Mouse (Mus musculus): ENCODE results near the gene Cdk5r1. TPM values are rescaled to one million over a fixed set of nuclear protein-coding genes. Genes with fewer than 3 reads are reported as not detected.
"Not testable (repeated sequence)": the region's sequence is repeated elsewhere in the genome, so short reads cannot be mapped to it uniquely, and the experiment has no call there.

The Cdk5r1 gene
- total RNA-seq (2021) = 100 to 1,000 TPM; 298 to 313 TPM
- long read RNA-seq, experiment 1, full-length matches to known transcripts = 119 of 120 reads
- long read RNA-seq, experiment 1, partial matches to known transcripts = 0 of 120 reads
- long read RNA-seq, experiment 1, other reads (novel, unspliced or antisense) = 1 of 120 reads
- long read RNA-seq, experiment 2, full-length matches to known transcripts = 81 of 82 reads
- long read RNA-seq, experiment 2, partial matches to known transcripts = 0 of 82 reads
- long read RNA-seq, experiment 2, other reads (novel, unspliced or antisense) = 1 of 82 reads

GRCm38 (mm10) chr11:80476222-80477189, at the start of gene Cdk5r1:
TSS of gene Cdk5r1 (plus strand) at chr11:80477023.
- peak; percentile 84 to 94 for DNase-seq (ENCODE audit: low spot score in 2 of 2)

DNA sequence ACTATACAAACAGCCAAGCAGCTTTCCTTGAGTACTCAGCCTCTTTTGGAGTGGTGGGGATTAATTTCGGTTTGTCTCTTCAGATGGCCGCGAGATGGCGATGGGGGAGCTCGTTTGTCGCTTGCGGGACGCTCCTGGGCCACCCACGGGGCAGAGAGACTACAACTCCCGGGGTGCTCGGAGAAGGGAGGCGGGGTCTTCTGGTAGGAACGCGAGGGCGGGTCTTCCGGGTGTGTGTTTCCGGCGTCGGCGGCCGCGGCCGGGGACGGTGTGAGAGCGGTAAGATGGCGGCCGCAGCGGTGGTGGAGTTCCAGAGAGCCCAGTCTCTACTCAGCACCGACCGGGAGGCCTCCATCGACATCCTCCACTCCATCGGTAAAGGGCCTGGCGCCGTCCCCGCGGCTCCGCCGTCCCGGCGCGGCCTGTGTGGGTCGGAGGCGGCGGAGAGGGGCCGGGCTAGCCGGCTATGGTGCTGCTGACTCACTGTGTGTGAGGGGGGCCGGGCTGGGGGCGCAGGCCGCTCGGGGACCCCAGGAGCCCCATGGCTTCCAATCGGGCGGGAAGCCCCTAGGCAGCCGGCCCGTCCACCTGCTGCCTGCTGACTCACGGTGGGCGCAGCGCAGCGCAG, 48.3 kb upstream of the Cdk5r1 start, which contains the start of gene Psmd11:
Gene Psmd11, plus strand, starts transcription at position 235 of the 628 bp plus-strand sequence.
- DNase-seq (ENCODE audit: low spot score in 2 of 2) = peak; percentile 96 to 97

DNA sequence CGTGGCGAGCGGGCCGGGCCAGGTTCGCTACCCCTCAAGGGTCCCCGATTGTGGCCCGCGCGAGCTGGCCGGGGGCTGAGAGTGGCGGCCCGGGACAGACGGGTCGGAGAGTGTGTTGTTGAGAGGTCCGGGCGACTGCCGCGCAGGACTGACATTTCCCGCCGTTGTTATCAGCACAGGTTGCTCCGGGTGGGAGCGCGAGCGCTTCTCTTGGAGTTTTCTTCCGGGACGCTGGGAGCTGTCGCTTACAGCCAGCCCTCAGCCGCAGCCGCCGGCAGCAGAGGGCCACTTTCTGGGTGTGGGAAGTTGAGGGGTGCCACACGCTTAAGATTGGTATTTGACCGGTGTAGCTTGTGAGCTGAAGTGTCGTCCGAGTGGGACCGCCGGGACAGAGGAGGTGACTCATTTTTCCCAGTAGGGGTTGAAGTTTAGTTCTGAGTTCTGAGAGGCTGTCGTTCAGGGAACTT, 47.8 kb upstream of the Cdk5r1 start:
- peak; percentile 10 to 52 for DNase-seq (ENCODE audit: low spot score in 2 of 2)

- no peak for DNase-seq (ENCODE audit: low spot score in 2 of 2)
These were observed 47.2 kb upstream of the Cdk5r1 start for GRCm38 (mm10) chr11:80429500-80430166.

GRCm38 (mm10) chr11:80430366-80430910, 46.4 kb upstream of the Cdk5r1 start:
- no peak for DNase-seq (ENCODE audit: low spot score in 2 of 2)

DNA sequence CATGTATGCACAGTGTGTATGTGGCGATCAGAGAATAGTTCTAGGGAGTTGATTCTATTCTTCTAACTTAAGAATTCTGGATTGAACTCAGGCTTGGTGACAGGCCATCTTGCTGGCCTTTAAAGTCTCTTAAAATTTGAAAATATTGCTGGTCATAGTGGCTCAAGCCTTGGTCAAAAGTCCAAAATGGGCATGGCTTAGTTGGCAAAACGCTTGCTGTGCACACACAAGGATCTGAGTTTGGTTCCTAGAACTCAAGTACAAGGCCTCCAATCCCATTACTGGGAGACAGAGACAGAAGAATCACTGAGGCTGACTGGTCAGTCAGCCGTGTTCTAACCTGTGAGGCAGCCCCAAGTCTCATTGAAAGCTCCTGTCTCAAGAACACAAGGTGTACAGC, 29.9 kb upstream of the Cdk5r1 start:
- DNase-seq (ENCODE audit: low spot score in 2 of 2) = no peak

GRCm38 (mm10) chr11:80449859-80450258, 27.0 kb upstream of the Cdk5r1 start:
- no peak for DNase-seq (ENCODE audit: low spot score in 2 of 2)

- no peak for DNase-seq (ENCODE audit: low spot score in 2 of 2)
These were observed 24.6 kb upstream of the Cdk5r1 start for GRCm38 (mm10) chr11:80452242-80452641.

DNA sequence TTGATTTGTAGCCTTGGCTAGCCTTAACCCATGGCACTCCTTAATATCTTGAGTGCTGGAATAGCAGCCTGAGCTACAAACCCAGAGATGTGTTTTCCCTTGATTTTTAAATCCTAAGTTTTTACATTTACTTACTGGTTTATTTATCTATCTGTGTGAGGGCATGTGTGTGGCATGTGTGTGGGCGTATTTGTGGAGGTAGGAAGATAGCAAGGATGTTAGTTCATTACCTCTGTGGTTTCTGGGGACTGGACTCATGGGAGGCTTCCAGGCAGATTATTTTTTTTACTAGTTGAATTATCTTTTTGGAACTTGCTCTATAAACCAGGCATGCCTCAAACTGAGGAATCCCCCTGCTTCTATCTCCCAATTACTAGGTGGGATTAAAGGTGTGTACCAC, 23.6 kb upstream of the Cdk5r1 start:
- no peak for DNase-seq (ENCODE audit: low spot score in 2 of 2)

- not testable (repeated sequence) for DNase-seq (ENCODE audit: low spot score in 2 of 2)
These were observed 13.2 kb upstream of the Cdk5r1 start for GRCm38 (mm10) chr11:80463605-80464130.

- peak in 1 of 2 experiments; percentile 18 for DNase-seq (ENCODE audit: low spot score in 2 of 2)
These were observed 4.8 kb upstream of the Cdk5r1 start for GRCm38 (mm10) chr11:80471836-80472605.

DNA sequence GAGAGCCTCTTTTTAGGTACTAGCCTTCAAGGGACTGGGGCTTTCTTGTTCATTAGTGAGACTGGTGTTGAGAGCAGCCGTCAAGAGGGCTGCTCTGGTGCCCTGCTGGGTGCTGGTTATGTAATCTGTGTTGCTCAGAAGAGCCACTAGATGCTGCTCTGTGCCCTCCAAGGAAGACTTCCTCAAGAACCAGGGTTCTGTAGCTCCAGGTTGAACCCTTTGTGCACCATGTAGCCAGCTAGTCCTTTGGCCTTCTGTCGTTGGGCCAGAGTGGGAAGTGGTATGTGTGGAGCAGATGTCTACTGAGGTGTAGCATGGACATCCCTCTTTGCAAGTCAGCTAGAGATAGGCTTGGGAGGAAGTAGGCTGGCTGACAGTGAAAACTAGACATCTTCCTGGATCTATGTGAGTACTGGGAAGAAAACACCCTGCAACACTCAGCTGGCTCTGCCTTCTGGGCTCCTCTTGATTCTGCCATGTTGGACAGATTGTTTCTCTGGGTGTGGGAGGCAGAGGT, 2.6 kb upstream of the Cdk5r1 start:
- peak in 1 of 2 experiments; percentile 33 for DNase-seq (ENCODE audit: low spot score in 2 of 2)

DNA sequence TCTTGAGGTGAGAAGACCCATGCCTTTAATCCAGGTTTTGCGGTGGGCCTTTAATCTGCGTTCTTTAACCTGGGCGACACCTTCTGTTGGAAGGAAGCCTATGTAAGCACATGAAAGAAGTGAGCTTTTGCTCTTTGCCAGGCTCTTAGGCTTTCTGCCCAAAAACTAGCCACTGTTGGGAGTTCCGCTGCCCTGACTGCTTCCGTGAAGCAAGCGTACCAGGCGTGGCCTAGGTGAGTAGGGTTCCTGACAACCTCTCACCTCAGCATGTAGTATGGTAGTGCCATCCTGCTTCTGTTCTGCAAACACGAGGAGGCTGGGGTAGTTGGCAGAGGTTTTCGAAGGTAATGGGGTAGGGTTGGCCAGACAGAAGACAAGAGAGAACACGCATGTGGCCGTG, 2.0 kb upstream of the Cdk5r1 start:
- peak in 1 of 2 experiments; percentile 4 for DNase-seq (ENCODE audit: low spot score in 2 of 2)

DNA sequence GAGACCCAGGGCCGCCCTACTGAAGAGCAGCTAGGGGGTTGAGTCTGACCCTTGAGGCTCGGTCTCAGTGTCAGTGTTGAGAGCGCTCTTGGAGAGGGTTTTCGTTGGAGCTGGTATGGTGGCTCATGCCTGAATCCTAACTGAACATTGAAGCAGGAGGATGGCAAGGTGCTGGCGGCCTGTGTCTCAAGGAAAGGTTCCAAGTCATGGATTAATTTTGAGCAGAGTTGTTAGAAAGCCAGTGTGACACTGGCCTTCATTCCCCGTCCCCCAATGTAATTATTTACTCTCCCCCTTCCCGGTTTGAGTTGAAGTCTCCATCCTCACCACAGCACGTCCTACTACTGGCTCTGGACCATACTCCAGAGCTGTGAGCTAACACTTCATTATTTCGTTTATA, 1.3 kb upstream of the Cdk5r1 start:
- DNase-seq (ENCODE audit: low spot score in 2 of 2) = no peak

- peak in 1 of 2 experiments; percentile 13 for DNase-seq (ENCODE audit: low spot score in 2 of 2)
These were observed 747 bp downstream of the Cdk5r1 start for GRCm38 (mm10) chr11:80477341-80478199.

- peak in 1 of 2 experiments; percentile 13 for DNase-seq (ENCODE audit: low spot score in 2 of 2)
These were observed 2.0 kb downstream of the Cdk5r1 start for GRCm38 (mm10) chr11:80478694-80479412.

DNA sequence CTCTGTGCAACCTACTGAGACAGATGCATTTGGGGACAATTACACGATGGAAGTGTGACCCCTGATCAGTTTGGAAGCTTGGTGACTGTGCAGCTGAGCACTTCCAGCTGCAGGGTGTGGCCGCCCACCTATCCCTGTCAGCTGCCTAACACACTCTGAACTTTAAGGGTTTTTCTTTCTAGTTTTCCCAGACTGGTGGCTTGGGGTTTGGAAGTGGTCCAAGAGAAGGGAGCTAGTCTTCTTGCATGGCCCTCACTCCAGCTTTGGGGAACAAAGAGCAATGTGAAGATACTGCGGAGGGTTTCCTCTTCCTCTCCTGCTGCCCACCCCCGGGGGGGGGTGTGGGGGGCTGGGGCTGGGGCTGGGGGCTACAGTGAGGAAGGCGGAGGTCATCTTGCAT, 2.6 kb downstream of the Cdk5r1 start:
- DNase-seq (ENCODE audit: low spot score in 2 of 2) = peak in 1 of 2 experiments; percentile 31

Measured in left cerebral cortex, adult 18-20 months (tissue).